8 mouse cellular contexts compared by ENCODE assay signal in genomic region chr11:120352571-120353290, GRCm38 (mm10). TPM values are rescaled to one million over a fixed set of nuclear protein-coding genes. Genes with fewer than 3 reads are reported as not detected.
DNase-seq lines count a peak whose midpoint lies in the region; ATAC-seq and TF ChIP-seq lines count a peak whose summit lies in the region.

No protein-coding gene starts in this region.

- no peak overlapping the region for H3K4me2 ChIP-seq in lung, embryonic 14.5 days

- H3K4me1 ChIP-seq in lung, embryonic 14.5 days (ENCODE audit: insufficient read depth): peaks cover 26% of the 10 kb centered on the region
- H3K4me1 ChIP-seq in lung, adult 2 months (ENCODE audit: control insufficient read depth, insufficient read depth, low read length): peaks cover 28% of the 10 kb centered on the region
- peaks cover 49% of the 10 kb centered on the region for H3K4me1 ChIP-seq in midbrain, embryonic 10.5 days

- H3K27ac ChIP-seq in lung, embryonic 14.5 days (ENCODE audit: low read depth): peak overlapping the region; percentile 87
- peak overlapping the region; percentile 67 for H3K27ac ChIP-seq in midbrain, embryonic 10.5 days (replicated peaks)

- H3K4me3 ChIP-seq in lung, embryonic 14.5 days (ENCODE audit: low read depth, low read length): no peak overlapping the region
- no peak overlapping the region for H3K4me3 ChIP-seq in lung, adult 2 months (replicated peaks; ENCODE audit: extremely low read depth, low read depth, low read length)
- 0 out of 2 replicates have a peak overlapping the region, but pooled peaks have one; percentile 22 for H3K4me3 ChIP-seq in midbrain, embryonic 10.5 days

- H3K27me3 ChIP-seq in lung, embryonic 14.5 days (ENCODE audit: insufficient read depth, low read length): no peaks in the 10 kb centered on the region; the same call in 1 of the 2 replicates
- peaks cover 6% of the 10 kb centered on the region; the same call in 1 of the 2 replicates for H3K27me3 ChIP-seq in midbrain, embryonic 10.5 days (ENCODE audit: low read depth, poor library complexity, severe bottlenecking)

- H3K9ac ChIP-seq in lung, embryonic 14.5 days: peak overlapping the region; percentile 30; the same call in 1 of the 2 replicates

- H3K9me3 ChIP-seq in lung, embryonic 14.5 days (ENCODE audit: low read depth, low read length): no peaks in the 10 kb centered on the region
- H3K9me3 ChIP-seq in midbrain, embryonic 10.5 days (replicated peaks): no peaks in the 10 kb centered on the region

- no peak for TF ChIP-seq CTCF in lung, embryonic 14.5 days (IDR thresholded peaks at IDR 0.05; ENCODE audit: low read depth)
- no peak for TF ChIP-seq CTCF in lung, adult 2 months (IDR thresholded peaks at IDR 0.05; ENCODE audit: insufficient read depth, low read length)

- peak; percentile 83 for DNase-seq in lung, embryonic 14.5 days
- DNase-seq in lung, adult 2 months: no peak
- DNase-seq in adrenal gland, postnatal 36 days: peak; percentile 51 to 63
- DNase-seq in gastrocnemius, postnatal 4 days (ENCODE audit: low spot score in 2 of 2): peak; percentile 20 to 33
- DNase-seq in kidney, postnatal 14 days: peak; percentile 71
- DNase-seq in midbrain, embryonic 10.5 days (ENCODE audit: low spot score): no peak
- DNase-seq in ovary, postnatal 10 days (ENCODE audit: low spot score): no peak

- H3K36me3 ChIP-seq in lung, embryonic 14.5 days (ENCODE audit: insufficient read depth): peaks cover 5% of the 10 kb centered on the region; the same call in 1 of the 2 replicates
- peaks cover 2% of the 10 kb centered on the region; the same call in 1 of the 2 replicates for H3K36me3 ChIP-seq in midbrain, embryonic 10.5 days

- 42% methylated on average over 13 of the region's 13 CpGs for WGBS in lung, embryonic 14.5 days
- 35% methylated on average over 13 of the region's 13 CpGs for WGBS in lung, adult 2 months
- WGBS in midbrain, embryonic 10.5 days: 76% methylated on average over 13 of the region's 13 CpGs

- no peak for ATAC-seq in lung, embryonic 14.5 days (ENCODE audit: insufficient read depth)
- ATAC-seq in CD4-positive, CD25-positive, alpha-beta regulatory T cell, adult 4 months: no peak

- no peak; the same call in 1 of the 2 replicates for TF ChIP-seq POLR2A in lung, adult 2 months (IDR thresholded peaks at IDR 0.05; ENCODE audit: borderline replicate concordance, extremely low read depth, low read depth, low read length)

RNA-seq across cellular contexts. Expression of gene Actg1, which starts 4.4 kb away (rescaled TPM):
- 2,614 and 2,926 TPM in 2 replicates for polyA plus RNA-seq in lung, embryonic 14.5 days (2014; fragmentation: Nextera tagmentation; extraction: Ambion mirVana)
- polyA plus RNA-seq in lung, adult 2 months (2012; rRNA removed): 941 and 1,175 TPM in 2 replicates
- total RNA-seq in adrenal gland, postnatal 36 days (2021): 1,000 to 10,000 TPM; 1,356 to 1,461 TPM
- 100 to 1,000 TPM; 861 to 883 TPM for total RNA-seq in gastrocnemius, postnatal 4 days (2021)
- 2,836 and 2,964 TPM in 2 replicates for polyA plus RNA-seq in midbrain, embryonic 10.5 days (2016; fragmentation: Nextera tagmentation; extraction: Ambion mirVana)
- polyA plus RNA-seq in CD4-positive, CD25-positive, alpha-beta regulatory T cell, adult 4 months (2017; shearing (Covaris generic)): 1,000 to 10,000 TPM; 2,387 to 3,192 TPM

RNA-seq across cellular contexts. Expression of gene Fscn2, which starts 8.6 kb away (rescaled TPM):
- 0.23 and 0.57 TPM in 2 replicates for polyA plus RNA-seq in lung, embryonic 14.5 days (2014; fragmentation: Nextera tagmentation; extraction: Ambion mirVana)
- polyA plus RNA-seq in lung, adult 2 months (2012; rRNA removed): 0.06 and 0.60 TPM in 2 replicates
- under 1 TPM in 1 of 2 experiments, not detected in 1; 0.59 TPM for total RNA-seq in adrenal gland, postnatal 36 days (2021)
- total RNA-seq in gastrocnemius, postnatal 4 days (2021): under 1 TPM; 0.52 to 0.98 TPM
- polyA plus RNA-seq in midbrain, embryonic 10.5 days (2016; fragmentation: Nextera tagmentation; extraction: Ambion mirVana): 0.61 and 0.62 TPM in 2 replicates
- under 1 TPM; 0.67 to 0.99 TPM for polyA plus RNA-seq in CD4-positive, CD25-positive, alpha-beta regulatory T cell, adult 4 months (2017; shearing (Covaris generic))

RNA-seq across cellular contexts. Expression of gene Faap100, which starts 25.8 kb away (rescaled TPM):
- 35.6 and 44.5 TPM in 2 replicates for polyA plus RNA-seq in lung, embryonic 14.5 days (2014; fragmentation: Nextera tagmentation; extraction: Ambion mirVana)
- 61.9 and 67.1 TPM in 2 replicates for polyA plus RNA-seq in lung, adult 2 months (2012; rRNA removed)
- total RNA-seq in adrenal gland, postnatal 36 days (2021): 10 to 100 TPM; 21.3 to 32.1 TPM
- total RNA-seq in gastrocnemius, postnatal 4 days (2021): 10 to 100 TPM; 16.7 to 16.9 TPM
- polyA plus RNA-seq in midbrain, embryonic 10.5 days (2016; fragmentation: Nextera tagmentation; extraction: Ambion mirVana): 34.5 and 41.8 TPM in 2 replicates
- polyA plus RNA-seq in CD4-positive, CD25-positive, alpha-beta regulatory T cell, adult 4 months (2017; shearing (Covaris generic)): 10 to 100 TPM; 17.8 to 27.0 TPM

Comparison
In these comparisons a context has a peak if more than half of its experiments do, and no peak if none do; other contexts are left out.
1. DNase-seq: peak in lung, embryonic 14.5 days (single experiment), adrenal gland, postnatal 36 days (2 of 2), gastrocnemius, postnatal 4 days (2 of 2) and kidney, postnatal 14 days (single experiment); none in lung, adult 2 months (single experiment), midbrain, embryonic 10.5 days (single experiment) and ovary, postnatal 10 days (single experiment).